Mouse (Mus musculus): ENCODE data around the gene Ermap. TPM values are rescaled to one million over a fixed set of nuclear protein-coding genes. Genes with fewer than 3 reads are reported as not detected.

Ermap gene
- polyA plus RNA-seq, 1 experiment from 2014 or later, result 0.33 TPM

DNA sequence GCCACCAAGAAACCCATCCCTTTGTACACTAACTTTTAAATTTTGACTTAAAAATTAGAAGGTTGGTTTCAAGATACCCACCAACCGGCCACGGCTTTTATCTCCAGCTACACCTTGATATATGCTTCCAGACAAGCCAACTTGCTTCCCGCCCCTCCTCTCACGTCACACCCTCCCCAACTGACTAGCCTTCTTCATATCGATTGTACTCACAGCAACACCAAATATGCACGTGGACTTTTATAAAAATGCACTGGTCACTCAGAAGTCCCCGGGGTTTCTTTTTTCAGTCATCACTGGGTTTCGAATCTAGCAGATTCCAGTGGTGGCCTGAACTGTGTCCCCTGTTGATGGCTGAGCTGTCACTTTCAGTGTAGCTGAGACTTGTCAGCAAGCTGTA is 807 bp upstream of the Ermap start:
- ATAC-seq, result no peak
- Histone ChIP-seq H3K9ac (ENCODE audit: low read depth, low read length) (no peak overlapping the region), H3K4me2 (ENCODE audit: low read length) (no peak overlapping the region), H3K4me1 (ENCODE audit: control insufficient read depth, insufficient read depth, low read depth, low read length) (no peaks in the 10 kb centered on the region), H3K36me3 (ENCODE audit: control insufficient read depth, insufficient read depth, low read length) (no peaks in the 10 kb centered on the region), H3K27ac (ENCODE audit: low read depth, low read length) (no peak overlapping the region), H3K9me3 (ENCODE audit: control insufficient read depth, low read length) (no peaks in the 10 kb centered on the region), H3K4me3 (ENCODE audit: low read length) (no peak overlapping the region), H3K27me3 (replicated peaks; ENCODE audit: control insufficient read depth, insufficient read depth, low read length) (no peaks in the 10 kb centered on the region)
- 85% methylated on average over 8 of the region's 8 CpGs for WGBS

DNA sequence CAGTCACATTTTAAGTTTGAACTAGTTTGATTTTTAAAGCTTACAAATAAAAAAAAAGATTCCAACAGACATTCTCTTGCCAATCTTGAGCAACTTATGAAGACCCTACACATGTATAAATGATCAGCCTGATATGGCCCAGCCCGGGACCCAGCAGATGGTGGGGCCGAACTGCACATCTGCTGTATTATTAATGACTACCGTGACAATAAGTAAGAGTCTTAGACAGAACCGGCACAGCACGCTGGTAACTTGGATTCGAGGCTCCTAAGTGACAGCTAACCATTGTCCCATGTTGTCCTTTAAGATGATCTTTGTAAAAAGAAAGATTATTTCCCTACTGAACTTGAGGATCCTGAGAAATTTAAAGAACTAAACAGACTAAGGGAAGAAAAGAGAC is 419 bp downstream of the Ermap start:
- Histone ChIP-seq H3K9me3 (ENCODE audit: control insufficient read depth, low read length) (no peaks in the 10 kb centered on the region), H3K36me3 (ENCODE audit: control insufficient read depth, insufficient read depth, low read length) (no peaks in the 10 kb centered on the region), H3K27ac (ENCODE audit: low read depth, low read length) (no peak overlapping the region), H3K4me2 (ENCODE audit: low read length) (no peak overlapping the region), H3K27me3 (replicated peaks; ENCODE audit: control insufficient read depth, insufficient read depth, low read length) (no peaks in the 10 kb centered on the region), H3K9ac (ENCODE audit: low read depth, low read length) (no peak overlapping the region), H3K4me1 (ENCODE audit: control insufficient read depth, insufficient read depth, low read depth, low read length) (no peaks in the 10 kb centered on the region), H3K4me3 (ENCODE audit: low read length) (no peak overlapping the region)
- no peak for ATAC-seq
- 37% methylated on average over 6 of the region's 6 CpGs for WGBS

DNA sequence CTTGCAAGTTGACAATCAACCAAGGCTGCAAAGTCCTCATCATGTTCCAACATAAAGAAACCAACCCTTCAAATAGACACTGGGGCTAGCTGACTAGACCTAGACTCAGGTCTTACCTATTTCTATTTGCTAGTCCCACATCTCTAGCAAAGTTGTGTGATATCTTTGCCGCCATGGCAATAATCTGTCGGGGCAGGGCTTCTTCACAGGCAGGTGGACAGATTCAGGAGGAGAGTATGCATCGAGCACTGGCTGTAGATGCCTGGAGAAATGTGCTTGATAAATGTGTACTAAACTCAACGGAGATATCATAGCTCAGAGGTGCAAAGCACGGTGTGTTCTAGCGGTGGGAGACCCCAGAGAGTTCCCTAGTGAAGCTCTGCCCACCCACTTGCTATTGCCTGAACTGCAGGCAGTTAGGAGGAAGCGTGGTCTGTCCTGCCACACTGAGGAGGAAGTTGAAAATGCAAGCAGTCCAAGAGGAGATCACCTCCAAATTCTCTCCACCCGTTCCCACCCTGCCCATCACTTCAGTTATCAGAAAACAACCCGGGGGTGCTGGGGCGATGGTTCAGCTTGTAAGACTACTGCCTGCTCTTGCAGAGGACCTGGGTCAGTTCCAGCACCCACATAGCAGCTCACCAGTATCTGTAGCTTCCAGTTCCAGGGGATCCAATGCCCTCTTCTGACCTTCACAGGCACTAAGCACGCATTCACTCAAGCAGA is 1.6 kb downstream of the Ermap start:
- Histone ChIP-seq H3K9ac (ENCODE audit: low read depth, low read length) (no peak overlapping the region), H3K27me3 (replicated peaks; ENCODE audit: control insufficient read depth, insufficient read depth, low read length) (no peaks in the 10 kb centered on the region), H3K4me2 (ENCODE audit: low read length) (no peak overlapping the region), H3K27ac (ENCODE audit: low read depth, low read length) (no peak overlapping the region), H3K9me3 (ENCODE audit: control insufficient read depth, low read length) (no peaks in the 10 kb centered on the region), H3K36me3 (ENCODE audit: control insufficient read depth, insufficient read depth, low read length) (no peaks in the 10 kb centered on the region), H3K4me1 (ENCODE audit: control insufficient read depth, insufficient read depth, low read depth, low read length) (no peaks in the 10 kb centered on the region), H3K4me3 (ENCODE audit: low read length) (no peak overlapping the region)
- 55% methylated on average over 11 of the region's 11 CpGs for WGBS
- ATAC-seq, result peak; percentile 50; the same call in 1 of the 2 replicates

DNA sequence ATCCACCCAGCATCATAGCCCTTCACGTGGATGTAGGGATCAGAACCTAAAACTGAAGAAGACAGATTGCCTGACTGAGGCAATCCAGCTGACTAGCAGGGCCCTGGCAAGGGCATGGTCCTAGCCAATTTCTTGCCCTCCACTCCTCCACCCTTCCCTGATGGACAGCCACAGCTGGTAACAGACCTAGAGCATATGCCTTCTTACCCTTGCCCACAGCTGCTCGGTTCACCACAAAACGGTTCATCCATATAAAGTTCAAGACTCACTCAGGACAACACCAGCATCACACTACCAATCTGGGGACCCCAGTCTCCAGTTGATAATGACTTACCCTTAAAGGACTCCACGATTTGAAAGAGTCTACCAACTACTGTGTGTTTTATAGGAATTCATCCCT is 4.0 kb downstream of the Ermap start:
- H3K9ac ChIP-seq (ENCODE audit: low read depth, low read length), result no peak overlapping the region
- H3K9me3 ChIP-seq (ENCODE audit: control insufficient read depth, low read length), result no peaks in the 10 kb centered on the region
- H3K4me1 ChIP-seq (ENCODE audit: control insufficient read depth, insufficient read depth, low read depth, low read length), result no peaks in the 10 kb centered on the region
- no peak overlapping the region for H3K4me3 ChIP-seq (ENCODE audit: low read length)
- no peaks in the 10 kb centered on the region for H3K27me3 ChIP-seq (replicated peaks; ENCODE audit: control insufficient read depth, insufficient read depth, low read length)
- 85% methylated on average over 4 of the region's 4 CpGs for WGBS
- no peak overlapping the region for H3K27ac ChIP-seq (ENCODE audit: low read depth, low read length)
- H3K4me2 ChIP-seq (ENCODE audit: low read length), result no peak overlapping the region
- no peak for ATAC-seq
- no peaks in the 10 kb centered on the region for H3K36me3 ChIP-seq (ENCODE audit: control insufficient read depth, insufficient read depth, low read length)

GRCm38 (mm10) chr4:119183525-119183924 is 6.3 kb downstream of the Ermap start:
- H3K4me3 ChIP-seq (ENCODE audit: low read length), result no peak overlapping the region
- 33% methylated on average over 1 of the region's 1 CpGs for WGBS
- H3K4me2 ChIP-seq (ENCODE audit: low read length), result no peak overlapping the region
- no peak overlapping the region for H3K9ac ChIP-seq (ENCODE audit: low read depth, low read length)
- H3K27me3 ChIP-seq (replicated peaks; ENCODE audit: control insufficient read depth, insufficient read depth, low read length), result no peaks in the 10 kb centered on the region
- H3K4me1 ChIP-seq (ENCODE audit: control insufficient read depth, insufficient read depth, low read depth, low read length), result no peaks in the 10 kb centered on the region
- no peaks in the 10 kb centered on the region for H3K9me3 ChIP-seq (ENCODE audit: control insufficient read depth, low read length)
- H3K27ac ChIP-seq (ENCODE audit: low read depth, low read length), result no peak overlapping the region
- no peaks in the 10 kb centered on the region for H3K36me3 ChIP-seq (ENCODE audit: control insufficient read depth, insufficient read depth, low read length)
- ATAC-seq, result 0 out of 2 replicates have a peak, but pooled peaks have one; percentile 53

- no peak overlapping the region for H3K27ac ChIP-seq (ENCODE audit: low read depth, low read length)
- 92% methylated on average over 9 of the region's 9 CpGs for WGBS
- H3K27me3 ChIP-seq (replicated peaks; ENCODE audit: control insufficient read depth, insufficient read depth, low read length), result no peaks in the 10 kb centered on the region
- H3K36me3 ChIP-seq (ENCODE audit: control insufficient read depth, insufficient read depth, low read length), result no peaks in the 10 kb centered on the region
- H3K9ac ChIP-seq (ENCODE audit: low read depth, low read length), result no peak overlapping the region
- no peaks in the 10 kb centered on the region for H3K9me3 ChIP-seq (ENCODE audit: control insufficient read depth, low read length)
- no peak for ATAC-seq
- H3K4me1 ChIP-seq (ENCODE audit: control insufficient read depth, insufficient read depth, low read depth, low read length), result no peaks in the 10 kb centered on the region
- H3K4me3 ChIP-seq (ENCODE audit: low read length), result no peak overlapping the region
- H3K4me2 ChIP-seq (ENCODE audit: low read length), result no peak overlapping the region
Measured at GRCm38 (mm10) chr4:119181456-119181855, 8.4 kb downstream of the Ermap start.

DNA sequence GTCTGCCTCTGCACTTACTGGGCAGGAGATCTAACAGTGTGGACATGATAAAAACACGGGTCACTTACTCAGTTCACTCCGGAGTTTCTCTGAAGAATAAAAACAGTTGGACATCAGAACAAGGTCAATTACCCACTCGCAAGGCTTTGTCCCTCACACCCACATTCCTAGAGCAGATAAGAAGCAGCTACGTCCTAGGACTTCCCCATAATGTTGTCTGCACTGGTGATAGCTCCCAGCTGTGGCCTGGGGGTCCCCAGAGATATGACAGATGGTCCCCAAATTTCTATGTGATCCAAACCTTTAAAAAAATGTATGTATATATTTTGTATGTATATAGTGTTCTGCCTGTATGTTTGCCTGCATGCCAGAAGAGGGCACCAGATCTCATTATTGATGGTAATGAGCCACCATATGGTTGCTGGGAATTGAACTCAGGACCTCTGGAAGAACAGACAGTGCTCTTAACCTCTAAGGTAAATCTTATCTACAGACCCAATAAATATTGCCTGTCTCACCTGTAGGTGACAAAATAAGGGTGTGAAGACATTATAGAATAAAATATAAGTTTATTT is 9.6 kb downstream of the Ermap start:
- H3K27ac ChIP-seq (ENCODE audit: low read depth, low read length), result no peak overlapping the region
- ATAC-seq, result no peak
- WGBS, result 53% methylated on average over 4 of the region's 4 CpGs
- H3K27me3 ChIP-seq (replicated peaks; ENCODE audit: control insufficient read depth, insufficient read depth, low read length), result no peaks in the 10 kb centered on the region
- no peak overlapping the region for H3K4me3 ChIP-seq (ENCODE audit: low read length)
- H3K9me3 ChIP-seq (ENCODE audit: control insufficient read depth, low read length), result no peaks in the 10 kb centered on the region
- no peaks in the 10 kb centered on the region for H3K36me3 ChIP-seq (ENCODE audit: control insufficient read depth, insufficient read depth, low read length)
- no peak overlapping the region for H3K4me2 ChIP-seq (ENCODE audit: low read length)
- no peaks in the 10 kb centered on the region for H3K4me1 ChIP-seq (ENCODE audit: control insufficient read depth, insufficient read depth, low read depth, low read length)
- no peak overlapping the region for H3K9ac ChIP-seq (ENCODE audit: low read depth, low read length)

GRCm38 (mm10) chr4:119178331-119178730 is 11.5 kb downstream of the Ermap start:
- no peaks in the 10 kb centered on the region for H3K36me3 ChIP-seq (ENCODE audit: control insufficient read depth, insufficient read depth, low read length)
- no peak overlapping the region for H3K4me3 ChIP-seq (ENCODE audit: low read length)
- no peak for ATAC-seq
- no peaks in the 10 kb centered on the region for H3K9me3 ChIP-seq (ENCODE audit: control insufficient read depth, low read length)
- H3K27me3 ChIP-seq (replicated peaks; ENCODE audit: control insufficient read depth, insufficient read depth, low read length), result no peaks in the 10 kb centered on the region
- no peak overlapping the region for H3K9ac ChIP-seq (ENCODE audit: low read depth, low read length)
- H3K4me1 ChIP-seq (ENCODE audit: control insufficient read depth, insufficient read depth, low read depth, low read length), result peaks cover 5% of the 10 kb centered on the region
- H3K27ac ChIP-seq (ENCODE audit: low read depth, low read length), result no peak overlapping the region
- H3K4me2 ChIP-seq (ENCODE audit: low read length), result no peak overlapping the region
- WGBS, result 78% methylated on average over 18 of the region's 18 CpGs

DNA sequence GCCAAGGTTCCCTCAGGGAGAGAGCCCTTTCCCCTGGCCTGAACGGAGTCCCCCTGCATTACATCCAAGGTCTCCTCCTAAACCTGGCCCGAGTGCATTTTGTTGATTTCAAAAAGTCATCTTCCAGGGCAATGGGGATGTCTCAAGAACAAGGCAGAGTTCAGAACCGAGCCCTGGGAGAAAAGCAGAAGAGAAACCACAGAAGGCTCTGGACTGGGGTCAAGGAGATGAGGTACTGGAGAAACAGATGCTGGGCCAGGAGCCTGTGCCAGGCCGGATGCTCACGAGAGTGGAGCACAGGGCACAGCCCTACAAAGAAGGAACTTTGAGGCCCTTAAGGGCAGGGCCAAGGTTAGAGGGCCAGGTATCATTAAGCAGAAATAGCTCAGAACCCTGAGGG is 12.1 kb downstream of the Ermap start:
- H3K36me3 ChIP-seq (ENCODE audit: control insufficient read depth, insufficient read depth, low read length), result no peaks in the 10 kb centered on the region
- H3K27me3 ChIP-seq (replicated peaks; ENCODE audit: control insufficient read depth, insufficient read depth, low read length), result no peaks in the 10 kb centered on the region
- no peak overlapping the region for H3K4me2 ChIP-seq (ENCODE audit: low read length)
- H3K4me1 ChIP-seq (ENCODE audit: control insufficient read depth, insufficient read depth, low read depth, low read length), result peaks cover 11% of the 10 kb centered on the region
- no peak overlapping the region for H3K27ac ChIP-seq (ENCODE audit: low read depth, low read length)
- H3K9ac ChIP-seq (ENCODE audit: low read depth, low read length), result no peak overlapping the region
- 78% methylated on average over 5 of the region's 5 CpGs for WGBS
- no peaks in the 10 kb centered on the region for H3K9me3 ChIP-seq (ENCODE audit: control insufficient read depth, low read length)
- ATAC-seq, result no peak
- no peak overlapping the region for H3K4me3 ChIP-seq (ENCODE audit: low read length)
